Mouse (Mus musculus) stomach, embryonic 14.5 days (tissue): ENCODE results near the gene Atp6v1c2. TPM values are rescaled to one million over a fixed set of nuclear protein-coding genes. Genes with fewer than 3 reads are reported as not detected.

Experiments
- ATAC-seq: fragments of 200-750 bp; cut with Nextera tagmentation; 2 replicates; pipeline ENCODE4 v1.8.0; 2017; ENCODE audit warnings: low read depth, moderate TSS enrichment; ENCODE audit not compliant: insufficient number of reproducible peaks, insufficient read depth, low FRiP score
- H3K27ac ChIP-seq: fragments of 300-500 bp; sonication (generic); 2 replicates; pipeline ENCODE4 v1.5.1; 2014; ENCODE audit warnings: mild to moderate bottlenecking, low read length, moderate library complexity, mixed read lengths
- H3K27me3 ChIP-seq: fragments of 300-500 bp; sonication (generic); 2 replicates; pipeline ENCODE4 v1.6.1; 2014; ENCODE audit warnings: low read length, control low read depth, mixed read lengths; ENCODE audit not compliant: control insufficient read depth, insufficient read depth
- H3K36me3 ChIP-seq: fragments of 300-500 bp; sonication (generic); 2 replicates; pipeline ENCODE4 v1.6.1; 2014; ENCODE audit warnings: mild to moderate bottlenecking, control low read depth, low read length, moderate library complexity, mixed read lengths; ENCODE audit not compliant: control insufficient read depth, insufficient read depth
- H3K4me1 ChIP-seq: fragments of 300-500 bp; sonication (generic); 2 replicates; pipeline ENCODE4 v1.6.1; 2014; ENCODE audit warnings: low read length, control low read depth, mixed read lengths; ENCODE audit not compliant: control insufficient read depth, insufficient read depth
- H3K4me2 ChIP-seq: fragments of 300-500 bp; sonication (generic); replicated peaks from 2 replicates; pipeline ENCODE4 v1.6.1; 2014; ENCODE audit warnings: low read depth, low read length, control low read depth
- H3K4me3 ChIP-seq: fragments of 300-500 bp; sonication (generic); 2 replicates; pipeline ENCODE4 v1.5.1; 2014; ENCODE audit warnings: low read depth, low read length, control low read depth
- H3K9ac ChIP-seq: fragments of 300-500 bp; sonication (generic); replicated peaks from 2 replicates; pipeline ENCODE4 v1.6.1; 2014; ENCODE audit warnings: low read depth, mild to moderate bottlenecking, control low read depth, low read length, moderate library complexity, mixed read lengths
- H3K9me3 ChIP-seq: fragments of 300-500 bp; sonication (generic); 2 replicates; pipeline ENCODE4 v1.6.1; 2016; ENCODE audit warnings: low read depth, low read length, control low read depth; ENCODE audit not compliant: control insufficient read depth
- WGBS: fragments of 180-500 bp; shearing (Covaris S2); extraction: QIAGEN DNeasy Blood & Tissue Kit; methylation state at CpG from one replicate; pipeline ENCODE4 v1.1.7; 2014; 5-methylcytosine and 5-hydroxymethylcytosine counted together
- polyA plus RNA-seq: library from polyadenylated mRNA; unstranded; fragments of >200 nt; fragmentation: Nextera tagmentation; extraction: Ambion mirVana; gene quantifications from 2 replicates; pipeline ENCODE4 v1.2.1, GENCODE M21; 2014

Gene Atp6v1c2
- polyA plus RNA-seq, 1 experiment from 2014 or later, result 0.46 TPM

DNA sequence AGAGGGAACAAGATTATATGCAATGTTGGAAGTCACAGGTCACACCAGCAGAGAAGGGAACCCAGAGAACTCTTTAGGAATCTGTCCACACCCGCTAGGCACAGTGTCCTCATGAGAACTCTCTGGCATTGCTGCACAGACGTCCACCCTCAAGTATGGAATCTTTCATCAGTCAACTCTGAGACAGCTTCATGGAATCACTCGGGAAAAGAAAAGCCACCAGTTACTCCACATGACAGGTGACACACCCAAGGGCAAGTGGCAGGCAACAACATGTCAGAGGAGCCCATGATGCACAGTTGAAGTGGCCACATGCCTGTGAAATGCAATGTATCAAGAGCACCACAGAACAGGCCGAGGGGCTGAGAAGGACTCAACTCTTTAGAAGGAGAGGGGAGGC, 11.2 kb downstream of the Atp6v1c2 start:
- H3K27me3 ChIP-seq, result no peaks in the 10 kb centered on the region
- no peak overlapping the region for H3K4me2 ChIP-seq
- WGBS, result 44% methylated on average over 4 of the region's 4 CpGs
- H3K9me3 ChIP-seq, result no peaks in the 10 kb centered on the region
- no peaks in the 10 kb centered on the region for H3K36me3 ChIP-seq
- H3K27ac ChIP-seq, result no peak overlapping the region
- no peak overlapping the region for H3K4me3 ChIP-seq
- no peaks in the 10 kb centered on the region for H3K4me1 ChIP-seq
- H3K9ac ChIP-seq, result no peak overlapping the region
- ATAC-seq, result no peak

DNA sequence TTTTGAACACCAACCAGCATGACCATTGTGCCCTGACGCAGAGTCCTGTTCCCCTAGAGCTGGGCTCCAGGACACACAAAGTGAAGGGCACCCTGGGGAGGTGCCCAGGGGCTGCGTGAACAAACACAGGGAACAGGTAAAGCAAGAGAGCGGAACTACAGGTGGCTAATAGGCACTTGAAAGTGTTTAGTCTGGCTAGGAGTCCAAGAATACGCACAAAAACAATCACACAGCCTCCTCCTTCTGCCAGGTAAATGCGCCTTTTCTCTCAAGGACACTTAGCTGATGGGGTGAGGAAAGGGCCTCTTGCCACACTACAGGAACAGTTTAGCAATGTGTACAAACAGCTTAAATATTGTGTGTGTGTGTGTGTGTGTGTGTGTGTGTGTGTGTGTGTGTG, 13.1 kb downstream of the Atp6v1c2 start:
- no peak overlapping the region for H3K27ac ChIP-seq
- H3K4me3 ChIP-seq, result no peak overlapping the region
- 80% methylated on average over 5 of the region's 5 CpGs for WGBS
- H3K9me3 ChIP-seq, result no peaks in the 10 kb centered on the region
- no peaks in the 10 kb centered on the region for H3K36me3 ChIP-seq
- H3K9ac ChIP-seq, result no peak overlapping the region
- H3K27me3 ChIP-seq, result no peaks in the 10 kb centered on the region
- H3K4me2 ChIP-seq, result no peak overlapping the region
- no peak for ATAC-seq
- H3K4me1 ChIP-seq, result no peaks in the 10 kb centered on the region

DNA sequence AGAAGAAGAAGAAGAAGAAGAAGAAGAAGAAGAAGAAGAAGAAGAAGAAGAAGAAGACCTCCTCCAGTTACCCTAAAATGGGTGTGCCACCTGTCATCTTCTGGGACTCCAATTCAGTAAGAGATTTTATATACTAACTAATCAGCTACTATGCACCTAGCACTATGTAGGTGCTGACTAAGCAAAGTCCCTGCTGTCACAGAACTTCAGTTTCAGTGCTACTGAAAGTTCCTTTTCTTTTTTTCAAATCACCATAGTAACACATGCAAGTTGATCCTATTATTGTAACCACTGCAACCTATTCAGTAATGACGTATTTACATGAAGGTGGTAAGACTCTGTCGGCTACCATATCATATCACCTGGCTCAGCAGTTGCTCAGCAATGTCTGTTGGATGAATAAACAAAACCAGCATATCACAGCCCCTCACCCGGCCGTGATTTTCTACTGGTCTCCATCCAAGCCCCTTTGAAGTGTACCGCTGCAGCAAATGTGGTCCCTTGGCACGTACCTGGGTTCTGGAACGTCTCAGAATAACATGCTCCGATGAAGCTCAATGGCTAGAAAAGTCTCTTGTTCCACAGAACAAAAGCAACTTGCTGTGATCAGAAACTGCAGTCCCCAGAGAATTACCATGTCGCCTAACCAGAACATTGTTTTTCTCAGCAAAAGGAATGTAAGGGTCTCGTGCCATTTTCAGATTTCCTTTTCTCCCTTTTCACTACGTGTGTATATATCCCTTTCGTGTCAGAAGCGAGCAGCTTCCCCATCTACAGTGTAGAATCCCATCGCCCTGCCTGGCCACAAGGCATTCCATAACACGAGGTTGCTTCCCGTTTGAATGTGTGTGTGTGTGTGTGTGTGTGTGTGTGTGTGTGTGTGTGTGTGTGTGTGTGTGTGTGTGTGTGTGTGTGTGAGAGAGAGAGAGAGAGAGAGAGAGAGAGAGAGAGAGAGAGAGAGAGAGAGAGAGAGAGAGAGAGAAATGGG, 18.0 kb downstream of the Atp6v1c2 start:
- Histone ChIP-seq H3K9me3 (no peaks in the 10 kb centered on the region), H3K4me3 (no peak overlapping the region), H3K27ac (no peak overlapping the region), H3K9ac (no peak overlapping the region), H3K4me2 (no peak overlapping the region), H3K27me3 (no peaks in the 10 kb centered on the region), H3K4me1 (no peaks in the 10 kb centered on the region), H3K36me3 (no peaks in the 10 kb centered on the region)
- 69% methylated on average over 16 of the region's 16 CpGs for WGBS
- no peak for ATAC-seq

DNA sequence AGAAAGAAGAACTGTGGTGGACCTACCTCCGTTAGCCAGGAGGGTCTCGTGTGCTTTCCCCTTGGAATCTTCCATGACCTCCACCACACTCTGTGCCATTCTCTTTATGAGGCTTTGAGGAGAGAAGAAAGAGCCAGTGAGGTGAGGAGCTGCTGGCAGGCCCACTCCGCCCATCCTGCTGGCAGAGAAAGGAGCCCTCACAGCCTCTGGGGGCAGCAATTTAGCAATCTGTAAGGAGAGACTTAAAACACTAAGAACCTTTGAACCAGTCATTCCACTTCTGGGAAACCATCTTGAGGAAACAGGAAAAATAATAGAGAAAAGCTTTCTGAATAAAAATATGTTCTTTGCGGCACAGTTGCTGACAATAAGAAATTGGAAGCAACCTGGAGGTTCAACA, 20.9 kb downstream of the Atp6v1c2 start:
- 47% methylated on average over 4 of the region's 4 CpGs for WGBS
- Histone ChIP-seq H3K4me2 (no peak overlapping the region), H3K27ac (no peak overlapping the region), H3K36me3 (no peaks in the 10 kb centered on the region), H3K27me3 (no peaks in the 10 kb centered on the region), H3K4me1 (no peaks in the 10 kb centered on the region), H3K9me3 (no peaks in the 10 kb centered on the region), H3K4me3 (no peak overlapping the region), H3K9ac (0 out of 2 replicates have a peak overlapping the region, but pooled peaks have one; percentile 1)
- no peak for ATAC-seq

DNA sequence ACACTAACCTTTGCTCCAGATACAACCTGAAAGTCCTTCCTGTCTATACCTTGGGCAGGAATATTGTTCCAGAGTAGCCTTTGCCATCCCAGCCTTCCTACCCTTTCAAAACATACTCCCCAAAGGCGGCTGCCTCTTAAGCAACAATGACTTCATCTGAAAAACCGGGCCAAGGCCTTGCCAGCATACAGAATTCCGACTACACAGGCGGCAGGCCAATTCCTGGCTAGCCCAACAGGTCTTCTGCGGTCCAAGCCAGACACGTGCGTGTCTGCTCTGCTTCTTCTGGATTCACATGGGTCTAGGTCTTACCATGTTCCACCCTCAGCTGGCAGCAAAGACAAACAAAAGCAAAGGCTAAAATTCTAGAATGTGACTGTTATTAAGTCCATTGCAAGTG, 23.7 kb downstream of the Atp6v1c2 start:
- H3K27ac ChIP-seq, result no peak overlapping the region
- H3K9me3 ChIP-seq, result no peaks in the 10 kb centered on the region
- no peak overlapping the region for H3K4me2 ChIP-seq
- no peak overlapping the region for H3K9ac ChIP-seq
- no peaks in the 10 kb centered on the region for H3K27me3 ChIP-seq
- H3K36me3 ChIP-seq, result no peaks in the 10 kb centered on the region
- ATAC-seq, result no peak
- H3K4me1 ChIP-seq, result no peaks in the 10 kb centered on the region
- 83% methylated on average over 7 of the region's 7 CpGs for WGBS
- H3K4me3 ChIP-seq, result no peak overlapping the region

DNA sequence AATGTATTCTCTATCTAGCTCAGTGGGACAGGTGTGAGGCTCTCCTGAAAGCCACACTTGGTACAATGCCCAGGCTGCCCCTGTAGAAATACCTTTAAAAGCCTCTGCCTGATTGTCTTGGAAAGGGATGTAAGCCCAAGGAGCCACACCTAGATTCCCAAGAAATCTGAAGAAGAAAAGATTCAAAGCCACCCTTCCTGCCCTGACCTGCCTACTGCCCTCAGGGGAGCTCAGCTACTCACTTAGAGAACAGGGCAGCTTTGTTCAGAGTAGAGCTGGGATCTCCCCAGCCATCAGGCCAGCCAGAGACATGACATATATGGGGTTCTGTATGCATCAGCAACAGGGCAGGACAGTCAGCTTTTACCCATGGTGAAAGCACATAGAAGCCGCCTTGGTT, 29.3 kb downstream of the Atp6v1c2 start:
- H3K4me1 ChIP-seq, result no peaks in the 10 kb centered on the region
- WGBS, result 77% methylated on average over 1 of the region's 1 CpGs
- H3K27me3 ChIP-seq, result no peaks in the 10 kb centered on the region
- H3K36me3 ChIP-seq, result no peaks in the 10 kb centered on the region
- H3K4me3 ChIP-seq, result no peak overlapping the region
- H3K27ac ChIP-seq, result no peak overlapping the region
- H3K9ac ChIP-seq, result no peak overlapping the region
- no peaks in the 10 kb centered on the region for H3K9me3 ChIP-seq
- no peak overlapping the region for H3K4me2 ChIP-seq
- no peak for ATAC-seq

DNA sequence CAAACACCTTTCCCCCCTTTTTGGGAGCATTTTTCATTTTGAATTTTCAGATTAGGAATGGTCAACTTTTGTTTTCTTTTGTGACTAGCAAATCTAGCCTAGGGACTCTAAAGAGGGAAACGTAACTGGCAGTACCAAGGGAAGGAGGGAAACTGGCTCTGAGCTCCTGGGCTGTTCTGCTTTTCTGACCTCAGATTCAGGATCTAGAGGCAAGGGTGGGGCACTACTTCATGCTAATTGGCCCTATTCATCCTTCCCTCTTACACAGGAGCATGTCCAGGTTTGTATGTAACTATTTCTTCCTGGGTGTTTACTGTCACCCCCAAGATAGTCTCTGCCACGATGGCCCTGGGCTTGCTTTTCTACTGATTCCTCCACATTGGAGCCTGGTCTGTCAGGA, 32.3 kb downstream of the Atp6v1c2 start:
- no peak overlapping the region for H3K4me3 ChIP-seq
- no peak overlapping the region for H3K27ac ChIP-seq
- no peaks in the 10 kb centered on the region for H3K36me3 ChIP-seq
- no peak overlapping the region for H3K9ac ChIP-seq
- H3K9me3 ChIP-seq, result no peaks in the 10 kb centered on the region
- WGBS, result 74% methylated on average over 2 of the region's 2 CpGs
- H3K4me2 ChIP-seq, result no peak overlapping the region
- no peak for ATAC-seq
- H3K27me3 ChIP-seq, result no peaks in the 10 kb centered on the region
- no peaks in the 10 kb centered on the region for H3K4me1 ChIP-seq

DNA sequence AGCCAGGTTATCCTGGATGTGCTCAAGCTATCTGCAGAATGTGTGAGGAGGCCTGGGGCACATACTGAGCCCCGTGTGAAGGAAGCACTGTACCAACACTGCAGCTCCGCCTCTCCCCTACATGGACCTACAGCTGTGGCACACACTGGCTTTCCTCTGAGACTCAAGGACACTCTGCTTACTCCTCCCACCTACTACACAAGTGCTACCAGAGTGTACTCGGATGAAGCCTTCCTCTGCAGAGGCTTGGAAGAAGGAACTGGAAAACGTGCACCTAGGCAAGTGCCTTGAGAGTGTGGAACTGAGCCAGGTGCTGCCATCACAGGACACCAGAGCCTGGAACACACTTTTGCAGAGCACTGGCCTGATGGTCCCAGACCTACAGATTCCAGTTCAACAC, 38.6 kb downstream of the Atp6v1c2 start:
- no peak overlapping the region for H3K4me2 ChIP-seq
- 52% methylated on average over 4 of the region's 4 CpGs for WGBS
- no peak overlapping the region for H3K27ac ChIP-seq
- H3K9ac ChIP-seq, result no peak overlapping the region
- H3K4me1 ChIP-seq, result no peaks in the 10 kb centered on the region; the same call in 1 of the 2 replicates
- H3K4me3 ChIP-seq, result no peak overlapping the region
- H3K36me3 ChIP-seq, result no peaks in the 10 kb centered on the region
- no peaks in the 10 kb centered on the region for H3K27me3 ChIP-seq
- no peaks in the 10 kb centered on the region for H3K9me3 ChIP-seq
- no peak for ATAC-seq
